Mouse (Mus musculus) heart, adult 2 months (tissue): ENCODE results near the gene Atraid.

Experiments
- EP300 ChIP-seq: fragments of 200-500 bp; IDR thresholded peaks from 2 replicates; pipeline ENCODE4 v1.6.1; 2011; ENCODE audit warnings: low read depth, low read length, control low read depth; ENCODE audit not compliant: insufficient read depth
- POLR2A ChIP-seq: fragments of 200-500 bp; IDR thresholded peaks from 2 replicates; pipeline ENCODE4 v1.6.1; 2011; ENCODE audit warnings: mild to moderate bottlenecking, low read depth, low read length, control low read depth; ENCODE audit not compliant: insufficient read depth

- TF ChIP-seq POLR2A: no peak
- TF ChIP-seq EP300: no peak
These were observed 1.7 kb upstream of the Atraid start for GRCm38 (mm10) chr5:31046416-31046815.
